ENCODE assay signal across 13 mouse cellular contexts in genomic region chr5:71127721-71128120, GRCm38 (mm10). TPM values are rescaled to one million over a fixed set of nuclear protein-coding genes. Genes with fewer than 3 reads are reported as not detected.
DNase-seq lines count a peak whose midpoint lies in the region; ATAC-seq and TF ChIP-seq lines count a peak whose summit lies in the region.
"Had no signal": no experiment of that assay in that cellular context is flagged by ENCODE, and none has a peak within 500 bp of the region (broad histone marks: within the 10 kb centered on the region; RNA-seq: fewer than 3 reads in every experiment).

No protein-coding gene starts in this region.

- ATAC-seq in limb, embryonic 14.5 days (ENCODE audit: low FRiP score, low read depth), result no peak
- ATAC-seq in liver, postnatal 0 days, result no peak
- ATAC-seq: forebrain, embryonic 13.5 days had no signal

- no peak for TF ChIP-seq EP300 in liver, postnatal 0 days (IDR thresholded peaks at IDR 0.05; ENCODE audit: low read depth)

- H3K9me3 ChIP-seq in limb, embryonic 14.5 days (ENCODE audit: control insufficient read depth, low read length), result no peaks in the 10 kb centered on the region
- no peaks in the 10 kb centered on the region for H3K9me3 ChIP-seq in liver, postnatal 0 days (ENCODE audit: low read length)
- H3K9me3 ChIP-seq: forebrain, embryonic 13.5 days; midbrain, embryonic 12.5 days had no signal

- no peaks in the 10 kb centered on the region for H3K4me1 ChIP-seq in limb, embryonic 14.5 days (ENCODE audit: control insufficient read depth, insufficient read depth, low read length)
- H3K4me1 ChIP-seq in liver, postnatal 0 days (ENCODE audit: insufficient read depth), result no peaks in the 10 kb centered on the region
- H3K4me1 ChIP-seq: forebrain, embryonic 13.5 days; midbrain, embryonic 12.5 days had no signal

- H3K36me3 ChIP-seq in limb, embryonic 14.5 days (ENCODE audit: control insufficient read depth, insufficient read depth, low read length), result no peaks in the 10 kb centered on the region
- no peaks in the 10 kb centered on the region for H3K36me3 ChIP-seq in liver, postnatal 0 days (replicated peaks; ENCODE audit: insufficient read depth, low read length)
- H3K36me3 ChIP-seq: midbrain, embryonic 12.5 days had no signal

- DNase-seq in kidney, postnatal 10 days, result peak; percentile 4
- no peak for DNase-seq in kidney, adult 11 months
- peak; percentile 20 for DNase-seq in NIH3T3 (ENCODE audit: low read depth)
- peak; percentile 60 for DNase-seq in layer of hippocampus, adult 11-12 months (ENCODE audit: low spot score)
- DNase-seq in limb, embryonic 14.5 days (ENCODE audit: low spot score), result peak; percentile 5
- no peak for DNase-seq in B cell, adult 2 months
- DNase-seq in liver, postnatal 0 days, result no peak
- DNase-seq in yolk sac, embryonic 10.5 days (ENCODE audit: low spot score), result no peak
- DNase-seq: cerebellum, postnatal 25 days; kidney, adult 2 months had no signal

- H3K4me2 ChIP-seq in limb, embryonic 14.5 days (replicated peaks; ENCODE audit: low read depth, low read length, severe bottlenecking), result no peak overlapping the region
- no peak overlapping the region for H3K4me2 ChIP-seq in liver, postnatal 0 days (ENCODE audit: low read depth, low read length)
- H3K4me2 ChIP-seq: forebrain, embryonic 13.5 days; midbrain, embryonic 12.5 days had no signal

- TF ChIP-seq POLR2A in limb, embryonic 14.5 days (IDR thresholded peaks at IDR 0.05; ENCODE audit: borderline replicate concordance, extremely low read depth, insufficient read depth, insufficient read length), result no peak

- H3K4me3 ChIP-seq in limb, embryonic 14.5 days (replicated peaks; ENCODE audit: low read length), result no peak overlapping the region
- no peak overlapping the region for H3K4me3 ChIP-seq in liver, postnatal 0 days (ENCODE audit: low read depth, low read length)
- H3K4me3 ChIP-seq: forebrain, embryonic 13.5 days; midbrain, embryonic 12.5 days had no signal

- no peak overlapping the region for H3K27ac ChIP-seq in limb, embryonic 14.5 days (replicated peaks; ENCODE audit: low read depth, low read length)
- H3K27ac ChIP-seq in liver, postnatal 0 days (ENCODE audit: low read depth), result no peak overlapping the region
- H3K27ac ChIP-seq: forebrain, embryonic 13.5 days; liver, embryonic 14.5 days; midbrain, embryonic 12.5 days had no signal

- WGBS in limb, embryonic 14.5 days, result 55% methylated on average over 3 of the region's 3 CpGs
- 60% methylated on average over 3 of the region's 3 CpGs for WGBS in liver, postnatal 0 days (ENCODE audit: insufficient replicate concordance)

- no peak for TF ChIP-seq CTCF in liver, postnatal 0 days (IDR thresholded peaks at IDR 0.05; ENCODE audit: low read depth)

- H3K9ac ChIP-seq in limb, embryonic 14.5 days (ENCODE audit: low read depth, low read length, severe bottlenecking), result no peak overlapping the region
- no peak overlapping the region for H3K9ac ChIP-seq in liver, postnatal 0 days (replicated peaks)
- H3K9ac ChIP-seq: forebrain, embryonic 13.5 days; liver, embryonic 14.5 days; midbrain, embryonic 12.5 days had no signal

- H3K27me3 ChIP-seq in limb, embryonic 14.5 days (ENCODE audit: control insufficient read depth, insufficient read depth, low read length), result no peaks in the 10 kb centered on the region
- H3K27me3 ChIP-seq in liver, postnatal 0 days (ENCODE audit: insufficient read depth, low read length), result no peaks in the 10 kb centered on the region
- H3K27me3 ChIP-seq: forebrain, embryonic 13.5 days; midbrain, embryonic 12.5 days had no signal

RNA-seq across cellular contexts. Expression of gene Gabra2, which starts 32.1 kb away (rescaled TPM):
- polyA plus RNA-seq in limb, embryonic 14.5 days (2012; rRNA removed), result 0.40 and 0.63 TPM in 2 replicates
- polyA plus RNA-seq in limb, embryonic 14.5 days (2014; fragmentation: Nextera tagmentation; extraction: Ambion mirVana), result 0.54 and 1.2 TPM in 2 replicates
- polyA plus RNA-seq in liver, postnatal 0 days (2015; fragmentation: Nextera tagmentation; extraction: Ambion mirVana), result not detected in 2 replicates
- polyA plus RNA-seq: kidney, adult 2 months had no signal

Comparison
In these comparisons a context has a peak if more than half of its experiments do, and no peak if none do; other contexts are left out.
1. DNase-seq: peak in kidney, postnatal 10 days (single experiment), NIH3T3 (single experiment), layer of hippocampus, adult 11-12 months (single experiment) and limb, embryonic 14.5 days (single experiment); none in kidney, adult 11 months (single experiment), B cell, adult 2 months (0 of 2), liver, postnatal 0 days (single experiment) and yolk sac, embryonic 10.5 days (single experiment).